In genomic region chr2:46666990-46667337, GRCm38 (mm10) we compare ENCODE assay signal across 17 mouse cellular contexts.
DNase-seq lines count a peak whose midpoint lies in the region; ATAC-seq lines count a peak whose summit lies in the region.
"Had no signal": no experiment of that assay in that cellular context is flagged by ENCODE, and none has a peak within 500 bp of the region (broad histone marks: within the 10 kb centered on the region; RNA-seq: fewer than 3 reads in every experiment).

No protein-coding gene starts in this region.

- H3K9me3 ChIP-seq in midbrain, embryonic 11.5 days (ENCODE audit: control insufficient read depth, low read length), result no peaks in the 10 kb centered on the region
- no peaks in the 10 kb centered on the region for H3K9me3 ChIP-seq in heart, embryonic 12.5 days (replicated peaks)
- H3K9me3 ChIP-seq: embryonic facial prominence, embryonic 12.5 days; heart, embryonic 13.5 days; liver, embryonic 13.5 days had no signal

- H3K9ac ChIP-seq in midbrain, embryonic 11.5 days (ENCODE audit: low read length), result no peak overlapping the region
- H3K9ac ChIP-seq in heart, embryonic 12.5 days, result no peak overlapping the region
- H3K9ac ChIP-seq: embryonic facial prominence, embryonic 12.5 days; heart, embryonic 13.5 days; liver, embryonic 13.5 days had no signal

- ATAC-seq in midbrain, embryonic 11.5 days (ENCODE audit: low FRiP score), result peak; percentile 14; the same call in 1 of the 2 replicates
- no peak for ATAC-seq in heart, embryonic 12.5 days (ENCODE audit: insufficient number of reproducible peaks, low FRiP score)

- peak; percentile 10 for DNase-seq in embryo, embryonic 11 days
- no peak for DNase-seq in embryo, embryonic 9.5 days (ENCODE audit: extremely low spot score)
- DNase-seq in retina, postnatal 1 day, result peak; percentile 88
- no peak for DNase-seq in retina, embryonic 14.5 days (ENCODE audit: low spot score)
- no peak for DNase-seq in midbrain, embryonic 11.5 days (ENCODE audit: low spot score, missing footprints)
- no peak for DNase-seq in left cerebral cortex, adult 9 months (ENCODE audit: low spot score in 2 of 2)
- DNase-seq in kidney, postnatal 25 days, result no peak
- DNase-seq: cerebellum, adult 8-10 months; gastrocnemius, postnatal 25 days; left cerebral cortex, postnatal 4 days; liver, embryonic 13.5 days; spleen, adult 18-20 months had no signal

- H3K27ac ChIP-seq in midbrain, embryonic 11.5 days (ENCODE audit: low read depth, low read length), result no peak overlapping the region
- H3K27ac ChIP-seq in heart, embryonic 12.5 days (ENCODE audit: poor library complexity, severe bottlenecking), result no peak overlapping the region
- H3K27ac ChIP-seq: embryonic facial prominence, embryonic 12.5 days; heart, embryonic 13.5 days; liver, embryonic 13.5 days; stomach, postnatal 0 days had no signal

- H3K4me2 ChIP-seq in midbrain, embryonic 11.5 days, result no peak overlapping the region; the same call in 1 of the 2 replicates
- no peak overlapping the region for H3K4me2 ChIP-seq in heart, embryonic 12.5 days
- H3K4me2 ChIP-seq: embryonic facial prominence, embryonic 12.5 days; heart, embryonic 13.5 days; liver, embryonic 13.5 days had no signal

- WGBS in midbrain, embryonic 11.5 days, result 23% methylated on average over 3 of the region's 3 CpGs
- 78% methylated on average over 3 of the region's 3 CpGs for WGBS in heart, embryonic 12.5 days

- H3K4me1 ChIP-seq in midbrain, embryonic 11.5 days (ENCODE audit: control insufficient read depth, insufficient read depth, low read length), result peaks cover 12% of the 10 kb centered on the region; the same call in 1 of the 2 replicates
- H3K4me1 ChIP-seq in heart, embryonic 12.5 days (replicated peaks), result no peaks in the 10 kb centered on the region
- H3K4me1 ChIP-seq: embryonic facial prominence, embryonic 12.5 days; heart, embryonic 13.5 days; liver, embryonic 13.5 days had no signal

- H3K27me3 ChIP-seq in midbrain, embryonic 11.5 days (ENCODE audit: control insufficient read depth, insufficient read depth, low read length), result no peaks in the 10 kb centered on the region
- H3K27me3 ChIP-seq in heart, embryonic 12.5 days (replicated peaks), result no peaks in the 10 kb centered on the region
- H3K27me3 ChIP-seq: embryonic facial prominence, embryonic 12.5 days; heart, embryonic 13.5 days; liver, embryonic 13.5 days had no signal

- H3K36me3 ChIP-seq in midbrain, embryonic 11.5 days (ENCODE audit: control insufficient read depth, insufficient read depth, low read length), result no peaks in the 10 kb centered on the region
- H3K36me3 ChIP-seq in heart, embryonic 12.5 days, result no peaks in the 10 kb centered on the region
- H3K36me3 ChIP-seq: embryonic facial prominence, embryonic 12.5 days; heart, embryonic 13.5 days; liver, embryonic 13.5 days had no signal

- no peak overlapping the region for H3K4me3 ChIP-seq in midbrain, embryonic 11.5 days (ENCODE audit: low read depth, low read length)
- H3K4me3 ChIP-seq in heart, embryonic 12.5 days, result no peak overlapping the region
- H3K4me3 ChIP-seq: embryonic facial prominence, embryonic 12.5 days; heart, embryonic 13.5 days; liver, embryonic 13.5 days; myocyte had no signal

Comparison
In these comparisons a context has a peak if more than half of its experiments do, and no peak if none do; other contexts are left out.
1. DNase-seq: peak in embryo, embryonic 11 days (single experiment) and retina, postnatal 1 day (single experiment); none in embryo, embryonic 9.5 days (single experiment), retina, embryonic 14.5 days (single experiment), midbrain, embryonic 11.5 days (single experiment), left cerebral cortex, adult 9 months (0 of 2) and kidney, postnatal 25 days (0 of 2).